Mouse (Mus musculus): ENCODE data around the gene Fgfr2.

The Fgfr2 gene

GRCm38 (mm10) chr7:132657371-132658057 lies 465.6 kb downstream of the Fgfr2 start:
- DNase-seq (ENCODE audit: low spot score) = no peak

GRCm38 (mm10) chr7:132656548-132656947 lies 466.6 kb downstream of the Fgfr2 start:
- DNase-seq (ENCODE audit: low spot score) = peak; percentile 73

- peak; percentile 78 for DNase-seq (ENCODE audit: low spot score)
Measured at GRCm38 (mm10) chr7:132656075-132656474, 467.1 kb downstream of the Fgfr2 start.

GRCm38 (mm10) chr7:132654412-132654811 lies 468.7 kb downstream of the Fgfr2 start:
- DNase-seq (ENCODE audit: low spot score) = no peak

- no peak for DNase-seq (ENCODE audit: low spot score)
Measured at GRCm38 (mm10) chr7:132646514-132646913, 476.6 kb downstream of the Fgfr2 start.

- no peak for DNase-seq (ENCODE audit: low spot score)
Measured at GRCm38 (mm10) chr7:132644605-132645279, 478.4 kb downstream of the Fgfr2 start.

GRCm38 (mm10) chr7:132641606-132642005 lies 481.5 kb downstream of the Fgfr2 start:
- DNase-seq (ENCODE audit: low spot score) = no peak

GRCm38 (mm10) chr7:132640946-132641345 lies 482.2 kb downstream of the Fgfr2 start:
- DNase-seq (ENCODE audit: low spot score) = no peak

GRCm38 (mm10) chr7:132638446-132639087 lies 484.6 kb downstream of the Fgfr2 start:
- DNase-seq (ENCODE audit: low spot score) = no peak

- DNase-seq (ENCODE audit: low spot score) = no peak
Measured at GRCm38 (mm10) chr7:132637292-132637691, 485.9 kb downstream of the Fgfr2 start.

GRCm38 (mm10) chr7:132631313-132631712 lies 491.8 kb downstream of the Fgfr2 start:
- DNase-seq (ENCODE audit: low spot score) = no peak

- DNase-seq (ENCODE audit: low spot score) = no peak
Measured at GRCm38 (mm10) chr7:132627448-132627847, 495.7 kb downstream of the Fgfr2 start.

- no peak for DNase-seq (ENCODE audit: low spot score)
Measured at GRCm38 (mm10) chr7:132626174-132626573, 497.0 kb downstream of the Fgfr2 start.

- no peak for DNase-seq (ENCODE audit: low spot score)
Measured at GRCm38 (mm10) chr7:132624161-132624560, 499.0 kb downstream of the Fgfr2 start.

- no peak for DNase-seq (ENCODE audit: low spot score)
Measured at GRCm38 (mm10) chr7:132619975-132620918, 502.9 kb downstream of the Fgfr2 start.

- DNase-seq (ENCODE audit: low spot score) = no peak
Measured at GRCm38 (mm10) chr7:132619549-132619948, 503.6 kb downstream of the Fgfr2 start.

- no peak for DNase-seq (ENCODE audit: low spot score)
Measured at GRCm38 (mm10) chr7:132617021-132617564, 506.1 kb downstream of the Fgfr2 start.

- no peak for DNase-seq (ENCODE audit: low spot score)
Measured at GRCm38 (mm10) chr7:132616391-132616790, 506.8 kb downstream of the Fgfr2 start.

- DNase-seq (ENCODE audit: low spot score) = no peak
Measured at GRCm38 (mm10) chr7:132615346-132615745, 507.8 kb downstream of the Fgfr2 start.

GRCm38 (mm10) chr7:132611530-132611929 lies 511.6 kb downstream of the Fgfr2 start:
- DNase-seq (ENCODE audit: low spot score) = no peak

- DNase-seq (ENCODE audit: low spot score) = peak; percentile 74
Measured at GRCm38 (mm10) chr7:132610468-132611318, 512.5 kb downstream of the Fgfr2 start, which contains the start of gene Lhpp. Gene Lhpp, plus strand, starts transcription at chr7:132610638.

All from spleen, adult 12 weeks (tissue).